Mouse (Mus musculus): ENCODE measurements around the gene Camta1. TPM values are rescaled to one million over a fixed set of nuclear protein-coding genes. Genes with fewer than 3 reads are reported as not detected.

The Camta1 gene
- total RNA-seq, 1 experiment, result 9.3 TPM

DNA sequence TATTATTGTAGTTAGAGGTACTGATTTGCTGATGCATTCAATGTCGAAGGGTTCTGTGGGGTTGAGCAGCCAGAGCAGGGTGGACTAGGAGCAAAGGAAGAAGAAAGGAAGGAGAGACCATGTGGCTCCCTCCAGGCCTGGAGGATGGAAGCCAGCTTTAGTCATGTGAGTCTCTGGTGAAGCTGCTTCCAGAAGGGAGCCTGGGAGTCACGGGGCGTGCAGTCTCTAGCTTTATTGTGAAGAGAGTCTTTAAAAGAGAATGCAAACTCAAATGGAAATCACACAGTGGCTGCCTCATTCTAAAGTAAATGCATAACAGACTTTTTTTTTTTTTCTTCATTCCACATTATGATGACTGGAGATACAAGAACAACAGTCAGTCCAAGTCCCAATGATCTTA, 450.7 kb downstream of the Camta1 start:
- H3K9me3 ChIP-seq (ENCODE audit: control insufficient read depth, insufficient read depth, low read depth, low read length), result no peaks in the 10 kb centered on the region
- no peak overlapping the region for H3K9ac ChIP-seq (ENCODE audit: insufficient read depth, low read depth, low read length, poor library complexity, severe bottlenecking)
- no peak overlapping the region for H3K27ac ChIP-seq (ENCODE audit: insufficient read depth, low read depth, low read length, poor library complexity, severe bottlenecking)
- DNase-seq (ENCODE audit: low read depth, low spot score), result no peak
- H3K4me1 ChIP-seq (ENCODE audit: control insufficient read depth in 2 of 2, insufficient read depth in 2 of 2, low read length in 2 of 2, poor library complexity in 1 of 2), result 0 out of 4 replicates have a peak, but pooled peaks cover 1 to 2% of the 10 kb centered on the region in 2 experiments
- no peak for TF ChIP-seq MAFK (IDR thresholded peaks at IDR 0.05; ENCODE audit: insufficient read depth, low read depth, low read length)
- no peak for TF ChIP-seq CHD2 (IDR thresholded peaks at IDR 0.05; ENCODE audit: low read depth, low read length)
- no peak for TF ChIP-seq ZNF384 (IDR thresholded peaks at IDR 0.05; ENCODE audit: low read depth, low read length)
- TF ChIP-seq ZC3H11A (IDR thresholded peaks at IDR 0.05; ENCODE audit: borderline replicate concordance, low read depth, low read length), result no peak
- no peak for TF ChIP-seq HCFC1 (IDR thresholded peaks at IDR 0.05; ENCODE audit: borderline replicate concordance, insufficient read depth, low read length)
- no peaks in the 10 kb centered on the region for H3K36me3 ChIP-seq (ENCODE audit: control insufficient read depth, insufficient read depth, low read length, poor library complexity, severe bottlenecking)
- in situ Hi-C loops (cut with MboI; ENCODE audit: low sequenced_read_pairs in 2 of 2, unreplicated experiment in 2 of 2), result no loop called here
- no peak overlapping the region for H3K4me3 ChIP-seq (ENCODE audit: insufficient read depth in 1 of 2, low read depth in 1 of 2, low read length in 2 of 2, poor library complexity in 1 of 2, severe bottlenecking in 1 of 2)

DNA sequence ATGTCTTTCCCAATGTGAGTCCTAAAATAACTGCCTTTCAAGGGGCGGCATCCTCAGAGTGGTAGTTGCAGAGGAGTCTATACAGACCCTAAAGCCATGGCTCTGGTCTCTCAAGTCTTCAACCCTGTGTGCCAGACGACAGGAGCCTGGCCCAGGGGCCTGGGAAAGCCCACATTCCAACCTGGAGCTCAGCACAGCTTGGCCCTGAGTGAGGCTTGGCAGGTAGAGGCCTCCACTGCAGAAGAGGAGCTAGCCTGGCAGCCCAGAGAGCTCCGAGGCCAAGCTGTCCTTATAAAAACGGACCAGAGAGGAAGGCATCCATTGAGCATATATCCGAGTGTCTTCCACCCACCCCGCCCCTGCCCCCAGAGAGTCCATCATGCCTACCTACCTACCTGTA, 452.4 kb downstream of the Camta1 start:
- Histone ChIP-seq H3K9ac (ENCODE audit: insufficient read depth, low read depth, low read length, poor library complexity, severe bottlenecking) (no peak overlapping the region), H3K4me3 (ENCODE audit: insufficient read depth in 1 of 2, low read depth in 1 of 2, low read length in 2 of 2, poor library complexity in 1 of 2, severe bottlenecking in 1 of 2) (no peak overlapping the region), H3K9me3 (ENCODE audit: control insufficient read depth, insufficient read depth, low read depth, low read length) (no peaks in the 10 kb centered on the region), H3K36me3 (ENCODE audit: control insufficient read depth, insufficient read depth, low read length, poor library complexity, severe bottlenecking) (no peaks in the 10 kb centered on the region), H3K27ac (ENCODE audit: insufficient read depth, low read depth, low read length, poor library complexity, severe bottlenecking) (no peak overlapping the region), H3K4me1 (ENCODE audit: control insufficient read depth in 2 of 2, insufficient read depth in 2 of 2, low read length in 2 of 2, poor library complexity in 1 of 2) (peaks cover 1 to 5% of the 10 kb centered on the region in 2 experiments; a peak in 1 of 4 replicates)
- DNase-seq (ENCODE audit: low read depth, low spot score), result no peak
- in situ Hi-C loops (cut with MboI; ENCODE audit: low sequenced_read_pairs in 2 of 2, unreplicated experiment in 2 of 2), result no loop called here
- TF ChIP-seq ZNF384 (IDR thresholded peaks at IDR 0.05; ENCODE audit: low read depth, low read length) (no peak), ZC3H11A (IDR thresholded peaks at IDR 0.05; ENCODE audit: borderline replicate concordance, low read depth, low read length) (no peak), MAFK (IDR thresholded peaks at IDR 0.05; ENCODE audit: insufficient read depth, low read depth, low read length) (no peak), HCFC1 (IDR thresholded peaks at IDR 0.05; ENCODE audit: borderline replicate concordance, insufficient read depth, low read length) (no peak), CHD2 (IDR thresholded peaks at IDR 0.05; ENCODE audit: low read depth, low read length) (no peak)

DNA sequence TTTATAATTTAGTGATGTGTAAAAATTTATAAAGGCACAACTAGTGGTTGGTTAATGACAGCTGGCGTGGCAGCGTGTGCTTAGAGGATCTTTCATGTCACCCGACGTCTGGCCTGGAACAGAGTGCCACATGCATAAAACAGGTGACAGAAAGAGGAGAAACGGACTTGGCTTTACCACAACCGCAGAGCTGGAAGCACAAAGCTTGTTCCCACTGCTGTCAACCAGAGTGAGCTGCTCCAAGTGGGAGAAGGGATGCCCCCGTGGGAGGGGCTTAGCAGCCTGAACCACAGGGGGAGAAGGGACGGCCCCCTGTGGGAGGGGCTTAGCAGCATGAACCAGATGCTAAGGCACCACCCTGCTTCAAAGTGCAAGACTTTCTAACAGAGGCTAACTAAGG, 452.9 kb downstream of the Camta1 start:
- peaks cover 1 to 5% of the 10 kb centered on the region in 2 experiments; a peak in 1 of 4 replicates for H3K4me1 ChIP-seq (ENCODE audit: control insufficient read depth in 2 of 2, insufficient read depth in 2 of 2, low read length in 2 of 2, poor library complexity in 1 of 2)
- H3K9ac ChIP-seq (ENCODE audit: insufficient read depth, low read depth, low read length, poor library complexity, severe bottlenecking), result no peak overlapping the region
- H3K4me3 ChIP-seq (ENCODE audit: insufficient read depth in 1 of 2, low read depth in 1 of 2, low read length in 2 of 2, poor library complexity in 1 of 2, severe bottlenecking in 1 of 2), result no peak overlapping the region
- H3K27ac ChIP-seq (ENCODE audit: insufficient read depth, low read depth, low read length, poor library complexity, severe bottlenecking), result no peak overlapping the region
- peak; percentile 94 for DNase-seq (ENCODE audit: low read depth, low spot score)
- in situ Hi-C loops (cut with MboI; ENCODE audit: low sequenced_read_pairs in 2 of 2, unreplicated experiment in 2 of 2), result no loop called here
- no peak for TF ChIP-seq CHD2 (IDR thresholded peaks at IDR 0.05; ENCODE audit: low read depth, low read length)
- TF ChIP-seq ZNF384 (IDR thresholded peaks at IDR 0.05; ENCODE audit: low read depth, low read length), result no peak
- no peak for TF ChIP-seq ZC3H11A (IDR thresholded peaks at IDR 0.05; ENCODE audit: borderline replicate concordance, low read depth, low read length)
- TF ChIP-seq HCFC1 (IDR thresholded peaks at IDR 0.05; ENCODE audit: borderline replicate concordance, insufficient read depth, low read length), result no peak
- TF ChIP-seq MAFK (IDR thresholded peaks at IDR 0.05; ENCODE audit: insufficient read depth, low read depth, low read length), result no peak
- H3K36me3 ChIP-seq (ENCODE audit: control insufficient read depth, insufficient read depth, low read length, poor library complexity, severe bottlenecking), result no peaks in the 10 kb centered on the region
- H3K9me3 ChIP-seq (ENCODE audit: control insufficient read depth, insufficient read depth, low read depth, low read length), result no peaks in the 10 kb centered on the region

DNA sequence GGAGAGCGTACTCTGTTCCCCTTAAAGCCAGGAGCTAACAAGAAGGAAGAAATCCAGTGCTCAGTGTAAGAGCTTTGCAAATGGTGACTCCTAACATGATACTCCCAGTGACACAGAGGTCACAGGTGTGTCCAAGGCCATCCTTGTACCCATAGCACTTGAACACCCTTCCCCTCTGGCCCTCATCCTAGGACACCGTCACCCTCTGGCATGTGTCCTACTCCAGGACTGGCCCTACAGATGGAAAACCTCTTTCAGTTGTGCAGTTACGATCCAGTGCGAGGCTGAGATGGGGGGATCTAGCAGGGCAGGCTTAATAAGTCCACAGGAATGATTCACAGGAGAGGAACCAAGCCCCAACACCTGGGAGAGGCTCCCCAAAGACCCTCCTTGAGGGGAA, 453.4 kb downstream of the Camta1 start:
- in situ Hi-C loops (cut with MboI; ENCODE audit: low sequenced_read_pairs in 2 of 2, unreplicated experiment in 2 of 2), result no loop called here
- TF ChIP-seq MAFK (IDR thresholded peaks at IDR 0.05; ENCODE audit: insufficient read depth, low read depth, low read length) (no peak), ZC3H11A (IDR thresholded peaks at IDR 0.05; ENCODE audit: borderline replicate concordance, low read depth, low read length) (no peak), ZNF384 (IDR thresholded peaks at IDR 0.05; ENCODE audit: low read depth, low read length) (no peak), CHD2 (IDR thresholded peaks at IDR 0.05; ENCODE audit: low read depth, low read length) (no peak), HCFC1 (IDR thresholded peaks at IDR 0.05; ENCODE audit: borderline replicate concordance, insufficient read depth, low read length) (no peak)
- DNase-seq (ENCODE audit: low read depth, low spot score), result no peak
- H3K4me3 ChIP-seq (ENCODE audit: insufficient read depth in 1 of 2, low read depth in 1 of 2, low read length in 2 of 2, poor library complexity in 1 of 2, severe bottlenecking in 1 of 2), result no peak overlapping the region
- no peak overlapping the region for H3K27ac ChIP-seq (ENCODE audit: insufficient read depth, low read depth, low read length, poor library complexity, severe bottlenecking)
- no peak overlapping the region for H3K9ac ChIP-seq (ENCODE audit: insufficient read depth, low read depth, low read length, poor library complexity, severe bottlenecking)
- no peaks in the 10 kb centered on the region for H3K9me3 ChIP-seq (ENCODE audit: control insufficient read depth, insufficient read depth, low read depth, low read length)
- peaks cover 1 to 5% of the 10 kb centered on the region in 2 experiments; a peak in 1 of 4 replicates for H3K4me1 ChIP-seq (ENCODE audit: control insufficient read depth in 2 of 2, insufficient read depth in 2 of 2, low read length in 2 of 2, poor library complexity in 1 of 2)
- no peaks in the 10 kb centered on the region for H3K36me3 ChIP-seq (ENCODE audit: control insufficient read depth, insufficient read depth, low read length, poor library complexity, severe bottlenecking)

DNA sequence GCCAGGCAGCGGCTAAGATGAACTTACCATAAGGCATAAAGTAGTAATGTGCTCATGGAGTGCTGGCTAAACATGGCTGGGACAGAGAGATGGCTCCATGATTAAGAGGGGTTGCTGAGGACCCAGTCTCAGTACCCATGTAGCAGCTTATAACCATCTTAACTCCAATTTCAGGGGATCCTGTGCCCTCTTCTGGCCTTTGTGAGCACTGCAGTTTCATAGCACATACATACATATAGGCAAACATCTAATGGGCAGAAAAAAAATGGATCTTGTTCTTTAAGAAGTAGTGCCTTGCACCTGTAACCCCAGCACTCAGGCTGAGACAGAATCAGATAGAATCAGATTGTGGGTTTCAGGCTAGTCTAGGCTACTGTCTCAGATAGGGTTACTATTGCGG, 454.5 kb downstream of the Camta1 start:
- in situ Hi-C loops (cut with MboI; ENCODE audit: low sequenced_read_pairs in 2 of 2, unreplicated experiment in 2 of 2), result no loop called here
- no peak for TF ChIP-seq CHD2 (IDR thresholded peaks at IDR 0.05; ENCODE audit: low read depth, low read length)
- no peak for TF ChIP-seq ZC3H11A (IDR thresholded peaks at IDR 0.05; ENCODE audit: borderline replicate concordance, low read depth, low read length)
- no peak for TF ChIP-seq MAFK (IDR thresholded peaks at IDR 0.05; ENCODE audit: insufficient read depth, low read depth, low read length)
- TF ChIP-seq ZNF384 (IDR thresholded peaks at IDR 0.05; ENCODE audit: low read depth, low read length), result no peak
- no peak for TF ChIP-seq HCFC1 (IDR thresholded peaks at IDR 0.05; ENCODE audit: borderline replicate concordance, insufficient read depth, low read length)
- Histone ChIP-seq H3K27ac (ENCODE audit: insufficient read depth, low read depth, low read length, poor library complexity, severe bottlenecking) (no peak overlapping the region), H3K4me3 (ENCODE audit: insufficient read depth in 1 of 2, low read depth in 1 of 2, low read length in 2 of 2, poor library complexity in 1 of 2, severe bottlenecking in 1 of 2) (no peak overlapping the region), H3K36me3 (ENCODE audit: control insufficient read depth, insufficient read depth, low read length, poor library complexity, severe bottlenecking) (no peaks in the 10 kb centered on the region), H3K9me3 (ENCODE audit: control insufficient read depth, insufficient read depth, low read depth, low read length) (no peaks in the 10 kb centered on the region), H3K9ac (ENCODE audit: insufficient read depth, low read depth, low read length, poor library complexity, severe bottlenecking) (no peak overlapping the region), H3K4me1 (ENCODE audit: control insufficient read depth in 2 of 2, insufficient read depth in 2 of 2, low read length in 2 of 2, poor library complexity in 1 of 2) (peaks cover 1 to 5% of the 10 kb centered on the region in 2 experiments; a peak in 1 of 4 replicates)
- no peak for DNase-seq (ENCODE audit: low read depth, low spot score)

Data from ES-E14 (cell line).